Mouse (Mus musculus) thymus, postnatal 10 days (tissue): ENCODE measurements at regions not wholly inside any gene's neighbourhood (a gene's known extent, or its start where the extent isn't known, plus 50 kb on each side); places are given as distances from the start of the nearest gene placed in this dataset.

Source experiments
- DNase-seq, 2 experiments: peaks; one replicate each; pipeline ENCODE4 v3.0.0; 2021; ENCODE audit warnings: low spot score in 2 of 2

GRCm38 (mm10) chr3:128723100-128723499, 476.6 kb upstream of the Pitx2 start:
- DNase-seq = no peak

GRCm38 (mm10) chr3:128720276-128720675, 479.4 kb upstream of the Pitx2 start:
- DNase-seq = no peak

- no peak for DNase-seq
These were observed 480.5 kb upstream of the Pitx2 start for GRCm38 (mm10) chr3:128719226-128719625.

- DNase-seq = no peak
These were observed 492.4 kb upstream of the Pitx2 start for GRCm38 (mm10) chr3:128707270-128707669.

GRCm38 (mm10) chr3:128668468-128669127, 531.1 kb upstream of the Pitx2 start:
- no peak for DNase-seq

- no peak for DNase-seq
These were observed 534.5 kb upstream of the Pitx2 start for GRCm38 (mm10) chr3:128665184-128665583.

GRCm38 (mm10) chr3:128636960-128637755, 562.5 kb upstream of the Pitx2 start:
- no peak for DNase-seq

GRCm38 (mm10) chr3:128627696-128628095, 572.0 kb upstream of the Pitx2 start:
- no peak for DNase-seq

- DNase-seq = no peak
These were observed 583.0 kb upstream of the Pitx2 start for GRCm38 (mm10) chr3:128616675-128617074.

- DNase-seq = no peak
These were observed 586.0 kb upstream of the Pitx2 start for GRCm38 (mm10) chr3:128613657-128614056.

GRCm38 (mm10) chr3:128610731-128611130, 588.9 kb upstream of the Pitx2 start:
- DNase-seq = no peak

- DNase-seq = no peak
These were observed 591.0 kb upstream of the Pitx2 start for GRCm38 (mm10) chr3:128608694-128609093.

GRCm38 (mm10) chr3:128575339-128576129, 624.1 kb upstream of the Pitx2 start:
- DNase-seq = no peak

- no peak for DNase-seq
These were observed 629.1 kb upstream of the Pitx2 start for GRCm38 (mm10) chr3:128570551-128570950.

- DNase-seq = no peak
These were observed 634.3 kb upstream of the Pitx2 start for GRCm38 (mm10) chr3:128565386-128565785.

GRCm38 (mm10) chr3:128546416-128547327, 650.5 kb upstream of the Fam241a start:
- no peak for DNase-seq

GRCm38 (mm10) chr3:128525427-128525826, 629.3 kb upstream of the Fam241a start:
- no peak for DNase-seq

GRCm38 (mm10) chr3:128520671-128521103, 624.6 kb upstream of the Fam241a start:
- no peak for DNase-seq

GRCm38 (mm10) chr3:128519913-128520316, 623.8 kb upstream of the Fam241a start:
- no peak for DNase-seq

GRCm38 (mm10) chr3:128518806-128519205, 622.7 kb upstream of the Fam241a start:
- DNase-seq = no peak

GRCm38 (mm10) chr3:128471111-128471510, 575.0 kb upstream of the Fam241a start:
- DNase-seq = no peak
